Mouse (Mus musculus) brain, embryonic 14.5 days (tissue): ENCODE data around the gene Strn.

Experiments used
- CTCF ChIP-seq: fragments of 200-500 bp; IDR thresholded peaks from 2 replicates; pipeline ENCODE4 v1.5.1; 2012; ENCODE audit warnings: inconsistent platforms, mild to moderate bottlenecking, moderate library complexity, borderline replicate concordance; ENCODE audit not compliant: insufficient read depth, insufficient read length; ENCODE audit errors: extremely low read depth
- POLR2A ChIP-seq: fragments of 200-500 bp; IDR thresholded peaks from 2 replicates; pipeline ENCODE4 v1.6.1; 2012; ENCODE audit warnings: mild to moderate bottlenecking, inconsistent platforms, borderline replicate concordance; ENCODE audit not compliant: poor library complexity, insufficient read depth, insufficient read length, severe bottlenecking; ENCODE audit errors: extremely low read depth

- TF ChIP-seq CTCF (no peak), POLR2A (no peak)
These were observed 127.7 kb downstream of the Strn start for GRCm38 (mm10) chr17:78609191-78609855.
